Mouse (Mus musculus) cerebellum, adult (tissue): ENCODE data around the gene Pdzd8.

Experiments
- ATAC-seq: cut with Nextera tagmentation; 2 replicates; pipeline ENCODE4 v1.9.2; 2017; ENCODE audit warnings: mild to moderate bottlenecking, moderate library complexity, mixed read lengths; ENCODE audit not compliant: insufficient number of reproducible peaks, low FRiP score, low TSS enrichment

Gene Pdzd8

GRCm38 (mm10) chr19:59289811-59290210 lies 55.8 kb downstream of the Pdzd8 start:
- no peak for ATAC-seq

GRCm38 (mm10) chr19:59289042-59289441 lies 56.5 kb downstream of the Pdzd8 start:
- ATAC-seq: no peak

GRCm38 (mm10) chr19:59282001-59282400 lies 63.6 kb downstream of the Pdzd8 start:
- ATAC-seq: no peak

- ATAC-seq: no peak
Observed at GRCm38 (mm10) chr19:59280841-59281240, 64.7 kb downstream of the Pdzd8 start.

- ATAC-seq: no peak
Observed at GRCm38 (mm10) chr19:59276354-59276753, 69.2 kb downstream of the Pdzd8 start.

- ATAC-seq: no peak
Observed at GRCm38 (mm10) chr19:59273190-59273589, 72.4 kb downstream of the Pdzd8 start.

GRCm38 (mm10) chr19:59267417-59267963 lies 78.1 kb downstream of the Pdzd8 start:
- no peak for ATAC-seq

GRCm38 (mm10) chr19:59265907-59266306 lies 79.7 kb downstream of the Pdzd8 start:
- no peak for ATAC-seq

GRCm38 (mm10) chr19:59264838-59265532 lies 80.6 kb downstream of the Pdzd8 start:
- no peak for ATAC-seq

GRCm38 (mm10) chr19:59263171-59263570 lies 82.4 kb downstream of the Pdzd8 start:
- no peak for ATAC-seq

- ATAC-seq: no peak
Observed at GRCm38 (mm10) chr19:59261604-59262003, 84.0 kb downstream of the Pdzd8 start.

GRCm38 (mm10) chr19:59260718-59261442 lies 84.7 kb downstream of the Pdzd8 start, which contains the start of gene Slc18a2:
Gene Slc18a2 (plus strand): TSS chr19:59260896.
- no peak for ATAC-seq

- ATAC-seq: no peak
Observed at GRCm38 (mm10) chr19:59259633-59260032, 85.9 kb downstream of the Pdzd8 start.

- no peak for ATAC-seq
Observed at GRCm38 (mm10) chr19:59252651-59253050, 92.9 kb downstream of the Pdzd8 start.

- no peak for ATAC-seq
Observed at GRCm38 (mm10) chr19:59248553-59249286, 96.9 kb downstream of the Pdzd8 start.

GRCm38 (mm10) chr19:59248144-59248543 lies 97.4 kb downstream of the Pdzd8 start:
- ATAC-seq: no peak
